Mouse (Mus musculus) lung, embryonic 16.5 days (tissue): Measurements from ENCODE around the gene Calm1. TPM values are rescaled to one million over a fixed set of nuclear protein-coding genes. Genes with fewer than 3 reads are reported as not detected.
"Not testable (repeated sequence)": the region's sequence is repeated elsewhere in the genome, so short reads cannot be mapped to it uniquely, and the experiment has no call there.

ENCODE experiments used
- ATAC-seq: fragments of 200-750 bp; cut with Nextera tagmentation; 2 replicates; pipeline ENCODE4 v1.8.0; 2017; ENCODE audit warnings: low read depth, mild to moderate bottlenecking, moderate library complexity
- H3K27ac ChIP-seq: fragments of 300-500 bp; sonication (generic); 2 replicates; pipeline ENCODE4 v1.5.1; 2014; ENCODE audit warnings: mild to moderate bottlenecking, control low read depth, low read length
- H3K27me3 ChIP-seq: fragments of 300-500 bp; sonication (generic); 2 replicates; pipeline ENCODE4 v1.6.1; 2014; ENCODE audit warnings: low read depth, low read length, mixed read lengths; ENCODE audit not compliant: control insufficient read depth, insufficient read depth
- H3K36me3 ChIP-seq: fragments of 300-500 bp; sonication (generic); 2 replicates; pipeline ENCODE4 v1.6.1; 2014; ENCODE audit warnings: low read length; ENCODE audit not compliant: control insufficient read depth, insufficient read depth
- H3K4me1 ChIP-seq: fragments of 300-500 bp; sonication (generic); replicated peaks from 2 replicates; pipeline ENCODE4 v1.6.1; 2014; ENCODE audit warnings: low read length, mixed read lengths; ENCODE audit not compliant: control insufficient read depth, insufficient read depth
- H3K4me2 ChIP-seq: fragments of 300-500 bp; sonication (generic); 2 replicates; pipeline ENCODE4 v1.6.1; 2014; ENCODE audit warnings: low read depth, low read length, control low read depth
- H3K4me3 ChIP-seq: fragments of 300-500 bp; sonication (generic); 2 replicates; pipeline ENCODE4 v1.5.1; 2014; ENCODE audit warnings: mild to moderate bottlenecking, low read length, control low read depth
- H3K9ac ChIP-seq: fragments of 300-500 bp; sonication (generic); 2 replicates; pipeline ENCODE4 v1.6.1; 2014; ENCODE audit warnings: low read length, control low read depth
- H3K9me3 ChIP-seq: fragments of 300-500 bp; sonication (generic); 2 replicates; pipeline ENCODE4 v1.6.1; 2016; ENCODE audit warnings: low read length; ENCODE audit not compliant: control insufficient read depth
- WGBS: fragments of 180-500 bp; shearing (Covaris S2); extraction: QIAGEN DNeasy Blood & Tissue Kit; methylation state at CpG from one replicate; pipeline ENCODE4 v1.1.7; 2014; 5-methylcytosine and 5-hydroxymethylcytosine counted together
- polyA plus RNA-seq: library from polyadenylated mRNA; unstranded; fragments of >200 nt; fragmentation: Nextera tagmentation; extraction: Ambion mirVana; gene quantifications from 2 replicates; pipeline ENCODE4 v1.2.1, GENCODE M21; 2015

Calm1 gene
- polyA plus RNA-seq, 1 experiment from 2014 or later: 1,859 TPM

- Histone ChIP-seq H3K9me3 (no peaks in the 10 kb centered on the region), H3K4me3 (no peak overlapping the region), H3K4me2 (no peak overlapping the region), H3K27me3 (no peaks in the 10 kb centered on the region), H3K4me1 (no peaks in the 10 kb centered on the region; the same call in none of the 2 replicates), H3K27ac (no peak overlapping the region), H3K36me3 (no peaks in the 10 kb centered on the region), H3K9ac (no peak overlapping the region)
- ATAC-seq: no peak
- 48% methylated on average over 7 of the region's 7 CpGs for WGBS
Measured at GRCm38 (mm10) chr12:100172481-100172880, 26.8 kb upstream of the Calm1 start.

DNA sequence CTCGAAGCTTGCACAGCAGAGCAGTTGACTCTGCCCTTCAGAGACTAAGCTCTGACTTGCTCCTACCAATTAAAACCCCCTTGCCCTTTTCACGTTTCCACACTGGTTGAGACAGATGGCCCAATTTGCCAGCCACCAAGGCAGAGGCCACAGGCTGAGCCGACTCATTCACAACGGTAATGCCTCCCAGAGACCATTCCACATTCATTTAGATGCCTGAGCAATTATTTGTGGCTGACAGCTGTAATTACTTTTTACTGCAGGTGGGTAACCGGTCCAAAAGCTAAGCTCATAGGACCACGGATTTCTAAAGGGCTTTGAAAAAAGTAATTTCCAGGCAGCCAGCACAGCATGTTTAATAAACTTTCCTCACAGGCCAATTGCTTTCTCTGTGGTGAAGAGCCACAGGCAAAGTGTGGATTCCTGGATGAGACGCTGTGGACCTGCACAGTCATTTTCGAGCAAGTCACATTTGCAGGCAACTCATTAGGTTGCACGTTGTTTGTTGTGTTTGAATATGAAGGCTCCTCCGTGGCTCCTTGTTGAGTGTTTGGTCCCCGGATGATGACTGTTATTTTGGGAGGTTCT, 22.7 kb upstream of the Calm1 start:
- Histone ChIP-seq H3K9ac (no peak overlapping the region), H3K4me1 (no peaks in the 10 kb centered on the region), H3K27me3 (no peaks in the 10 kb centered on the region), H3K36me3 (no peaks in the 10 kb centered on the region), H3K4me3 (no peak overlapping the region), H3K4me2 (no peak overlapping the region), H3K27ac (no peak overlapping the region), H3K9me3 (no peaks in the 10 kb centered on the region)
- ATAC-seq: no peak
- 70% methylated on average over 11 of the region's 11 CpGs for WGBS

- Histone ChIP-seq H3K27me3 (no peaks in the 10 kb centered on the region), H3K4me3 (no peak overlapping the region), H3K27ac (no peak overlapping the region), H3K9ac (no peak overlapping the region), H3K9me3 (0 out of 2 replicates have a peak, but pooled peaks cover 2% of the 10 kb centered on the region), H3K4me2 (no peak overlapping the region), H3K36me3 (no peaks in the 10 kb centered on the region), H3K4me1 (no peaks in the 10 kb centered on the region)
- no peak for ATAC-seq
- 50% methylated on average over 6 of the region's 6 CpGs for WGBS
Measured at GRCm38 (mm10) chr12:100178898-100179440, 20.3 kb upstream of the Calm1 start.

- Histone ChIP-seq H3K9me3 (0 out of 2 replicates have a peak, but pooled peaks cover 2% of the 10 kb centered on the region), H3K36me3 (no peaks in the 10 kb centered on the region), H3K9ac (no peak overlapping the region), H3K27ac (no peak overlapping the region), H3K4me3 (no peak overlapping the region), H3K4me1 (peaks cover 1% of the 10 kb centered on the region), H3K4me2 (no peak overlapping the region), H3K27me3 (no peaks in the 10 kb centered on the region)
- ATAC-seq: no peak
- WGBS: 82% methylated on average over 13 of the region's 13 CpGs
Measured at GRCm38 (mm10) chr12:100180802-100181201, 18.4 kb upstream of the Calm1 start.

GRCm38 (mm10) chr12:100182676-100183075, 16.6 kb upstream of the Calm1 start:
- Histone ChIP-seq H3K27ac (no peak overlapping the region), H3K4me1 (peaks cover 4% of the 10 kb centered on the region), H3K9ac (no peak overlapping the region), H3K4me3 (no peak overlapping the region), H3K9me3 (0 out of 2 replicates have a peak, but pooled peaks cover 2% of the 10 kb centered on the region), H3K4me2 (no peak overlapping the region), H3K36me3 (no peaks in the 10 kb centered on the region), H3K27me3 (no peaks in the 10 kb centered on the region)
- WGBS: 80% methylated on average over 2 of the region's 2 CpGs
- ATAC-seq: no peak

DNA sequence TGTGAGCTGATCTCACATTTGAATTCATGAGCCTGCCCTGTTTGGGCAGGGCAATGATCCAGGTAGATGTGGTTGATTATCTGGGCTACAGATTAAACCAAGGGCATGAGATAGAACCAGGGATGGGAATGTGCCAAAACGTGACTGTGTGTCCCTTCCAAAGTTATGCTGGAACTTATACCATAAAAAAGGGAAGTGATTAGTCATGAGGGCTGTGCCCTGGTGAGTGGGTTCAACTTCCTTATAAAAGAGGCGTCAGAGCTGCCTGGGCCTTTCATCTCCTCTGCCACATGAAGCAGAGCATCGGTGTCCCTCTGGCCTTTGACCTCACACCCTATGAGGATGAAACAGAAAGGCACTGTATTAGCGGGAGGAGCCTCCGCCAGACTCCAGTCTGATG, 15.3 kb upstream of the Calm1 start:
- no peak for ATAC-seq
- no peaks in the 10 kb centered on the region for H3K36me3 ChIP-seq
- 56% methylated on average over 5 of the region's 5 CpGs for WGBS
- no peak overlapping the region for H3K4me3 ChIP-seq
- H3K27ac ChIP-seq: no peak overlapping the region
- no peak overlapping the region for H3K4me2 ChIP-seq
- no peaks in the 10 kb centered on the region for H3K27me3 ChIP-seq
- 0 out of 2 replicates have a peak, but pooled peaks cover 2% of the 10 kb centered on the region for H3K9me3 ChIP-seq
- no peak overlapping the region for H3K9ac ChIP-seq
- peaks cover 7% of the 10 kb centered on the region for H3K4me1 ChIP-seq

- H3K27ac ChIP-seq, H3K36me3 ChIP-seq, H3K9me3 ChIP-seq, H3K9ac ChIP-seq, H3K4me1 ChIP-seq, H3K4me2 ChIP-seq, H3K27me3 ChIP-seq, H3K4me3 ChIP-seq, ATAC-seq: not testable (repeated sequence)
- 85% methylated on average over 2 of the region's 2 CpGs for WGBS
Measured at GRCm38 (mm10) chr12:100184976-100185375, 14.3 kb upstream of the Calm1 start.

- no peaks in the 10 kb centered on the region for H3K36me3 ChIP-seq
- H3K4me3 ChIP-seq: no peak overlapping the region
- no peaks in the 10 kb centered on the region for H3K27me3 ChIP-seq
- H3K27ac ChIP-seq: peak overlapping the region; percentile 51
- no peak for ATAC-seq
- H3K4me2 ChIP-seq: 0 out of 2 replicates have a peak overlapping the region, but pooled peaks have one; percentile 2
- WGBS: 43% methylated on average over 7 of the region's 7 CpGs
- H3K4me1 ChIP-seq: peaks cover 7% of the 10 kb centered on the region
- H3K9me3 ChIP-seq: 0 out of 2 replicates have a peak, but pooled peaks cover 2% of the 10 kb centered on the region
- H3K9ac ChIP-seq: no peak overlapping the region
Measured at GRCm38 (mm10) chr12:100185897-100186296, 13.3 kb upstream of the Calm1 start.

- Histone ChIP-seq H3K4me3 (peak overlapping the region; percentile 72), H3K4me1 (peaks cover 7% of the 10 kb centered on the region), H3K9ac (peak overlapping the region; percentile 91), H3K36me3 (no peaks in the 10 kb centered on the region), H3K9me3 (0 out of 2 replicates have a peak, but pooled peaks cover 2% of the 10 kb centered on the region), H3K27me3 (no peaks in the 10 kb centered on the region), H3K4me2 (peak overlapping the region; percentile 75), H3K27ac (peak overlapping the region; percentile 100)
- whole genome bisulfite sequencing: 11% methylated on average over 6 of the region's 6 CpGs
- no peak for ATAC-seq
Measured at GRCm38 (mm10) chr12:100186376-100186775, 12.9 kb upstream of the Calm1 start.
